ENCODE assay signal across 8 mouse cellular contexts in the genomic region with DNA sequence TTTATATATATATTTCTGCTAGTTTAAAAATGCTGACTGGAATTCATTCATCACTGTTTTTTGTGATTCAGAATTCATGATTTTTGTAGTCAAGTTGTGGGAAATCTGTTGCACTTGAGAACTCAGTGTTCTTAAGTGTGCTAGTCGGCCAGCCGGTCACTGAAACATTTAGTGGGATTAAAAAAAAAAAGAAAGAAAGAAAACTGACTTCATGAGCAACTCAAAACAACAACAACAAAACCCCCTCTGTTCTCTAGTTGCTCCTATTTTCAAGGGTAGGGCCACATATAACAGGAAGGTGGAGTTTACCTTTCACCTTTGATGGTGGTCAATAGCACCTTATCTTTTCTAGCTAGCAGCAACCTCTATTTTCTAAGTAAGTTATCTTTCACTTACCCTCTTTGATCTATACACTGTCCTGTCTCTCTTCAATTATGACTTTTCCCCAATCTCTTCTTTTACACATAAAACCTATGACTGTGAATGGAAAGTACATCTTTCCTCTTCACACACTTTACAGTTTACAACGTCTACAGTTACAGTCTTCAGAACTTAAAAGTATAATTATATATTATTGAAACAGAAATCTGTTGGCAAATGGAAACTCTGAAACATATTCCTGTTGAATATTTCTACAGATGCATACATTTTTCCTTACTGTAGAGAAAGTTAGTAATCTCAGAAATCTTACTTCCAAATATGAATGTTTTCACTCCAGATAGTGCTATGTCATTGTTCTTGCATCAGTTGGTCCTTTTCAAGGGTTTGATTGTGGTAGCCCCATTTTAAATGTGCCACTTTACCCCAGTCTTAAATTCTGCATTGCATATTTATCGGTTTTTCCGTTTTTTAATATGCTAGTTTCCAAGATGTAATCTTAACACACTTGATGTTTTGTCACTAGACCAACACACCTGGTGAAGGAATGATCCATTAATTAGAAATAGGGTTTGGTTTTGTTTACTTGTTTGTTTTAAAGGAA. TPM values are rescaled to one million over a fixed set of nuclear protein-coding genes. Genes with fewer than 3 reads are reported as not detected.
A peak's percentile ranks its signal among the peaks of the same experiment; 100 is the strongest.
DNase-seq lines count a peak whose midpoint lies in the region; ATAC-seq and TF ChIP-seq lines count a peak whose summit lies in the region.

No protein-coding gene starts in this region.

- no peak for TF ChIP-seq POLR2A in lung, adult 2 months (IDR thresholded peaks at IDR 0.05; ENCODE audit: borderline replicate concordance, extremely low read depth, low read depth, low read length)

- peak overlapping the region; percentile 98 for H3K4me3 ChIP-seq in lung, postnatal 0 days (ENCODE audit: low read depth, low read length)
- H3K4me3 ChIP-seq in lung, adult 2 months (replicated peaks; ENCODE audit: extremely low read depth, low read depth, low read length): no peak overlapping the region
- H3K4me3 ChIP-seq in embryonic facial prominence, embryonic 15.5 days (replicated peaks): peak overlapping the region; percentile 96
- peak overlapping the region; percentile 24 for H3K4me3 ChIP-seq in limb, embryonic 11.5 days (ENCODE audit: low read depth, low read length)
- peak overlapping the region; percentile 38 for H3K4me3 ChIP-seq in neural tube, embryonic 15.5 days (replicated peaks)

- ATAC-seq in lung, postnatal 0 days: no peak
- ATAC-seq in embryonic facial prominence, embryonic 15.5 days (ENCODE audit: insufficient number of reproducible peaks, low FRiP score, low TSS enrichment, low read depth): no peak
- ATAC-seq in limb, embryonic 11.5 days (ENCODE audit: insufficient number of reproducible peaks, low FRiP score, low TSS enrichment, low read depth): no peak
- no peak for ATAC-seq in neural tube, embryonic 15.5 days (ENCODE audit: low FRiP score)

- H3K27ac ChIP-seq in lung, postnatal 0 days (ENCODE audit: low read length): no peak overlapping the region
- H3K27ac ChIP-seq in embryonic facial prominence, embryonic 15.5 days (replicated peaks): no peak overlapping the region
- no peak overlapping the region for H3K27ac ChIP-seq in limb, embryonic 11.5 days (replicated peaks; ENCODE audit: low read depth, low read length)
- H3K27ac ChIP-seq in neural tube, embryonic 15.5 days (replicated peaks): no peak overlapping the region

- no peaks in the 10 kb centered on the region for H3K27me3 ChIP-seq in lung, postnatal 0 days (replicated peaks; ENCODE audit: insufficient read depth, low read length)
- no peaks in the 10 kb centered on the region for H3K27me3 ChIP-seq in embryonic facial prominence, embryonic 15.5 days
- H3K27me3 ChIP-seq in limb, embryonic 11.5 days (ENCODE audit: control insufficient read depth, insufficient read depth, low read length): no peaks in the 10 kb centered on the region
- no peaks in the 10 kb centered on the region for H3K27me3 ChIP-seq in neural tube, embryonic 15.5 days (replicated peaks)

- no peak for DNase-seq in lung, postnatal 0 days (ENCODE audit: low spot score)
- no peak for DNase-seq in lung, adult 2 months
- no peak for DNase-seq in limb, embryonic 11.5 days (ENCODE audit: low spot score)
- no peak for DNase-seq in urinary bladder, postnatal 10 days (ENCODE audit: low spot score)
- no peak for DNase-seq in left cerebral cortex, adult 11 months (ENCODE audit: low spot score)
- DNase-seq in B cell, adult 2 months: no peak

- TF ChIP-seq CTCF in lung, postnatal 0 days (IDR thresholded peaks at IDR 0.05): no peak
- TF ChIP-seq CTCF in lung, adult 2 months (IDR thresholded peaks at IDR 0.05; ENCODE audit: insufficient read depth, low read length): no peak

- 21% methylated on average over 5 of the region's 5 CpGs for WGBS in lung, postnatal 0 days
- WGBS in lung, adult 2 months: 19% methylated on average over 5 of the region's 5 CpGs
- WGBS in embryonic facial prominence, embryonic 15.5 days: 25% methylated on average over 5 of the region's 5 CpGs
- 45% methylated on average over 5 of the region's 5 CpGs for WGBS in limb, embryonic 11.5 days
- 36% methylated on average over 5 of the region's 5 CpGs for WGBS in neural tube, embryonic 15.5 days

- H3K36me3 ChIP-seq in lung, postnatal 0 days (ENCODE audit: insufficient read depth, low read length): no peaks in the 10 kb centered on the region
- no peaks in the 10 kb centered on the region for H3K36me3 ChIP-seq in embryonic facial prominence, embryonic 15.5 days
- H3K36me3 ChIP-seq in limb, embryonic 11.5 days (ENCODE audit: control insufficient read depth, insufficient read depth, low read length): no peaks in the 10 kb centered on the region; the same call in 1 of the 2 replicates
- no peaks in the 10 kb centered on the region for H3K36me3 ChIP-seq in neural tube, embryonic 15.5 days

- 0 out of 2 replicates have a peak overlapping the region, but pooled peaks have one; percentile 3 for H3K9ac ChIP-seq in lung, postnatal 0 days (replicated peaks; ENCODE audit: low read depth)
- H3K9ac ChIP-seq in embryonic facial prominence, embryonic 15.5 days: no peak overlapping the region
- H3K9ac ChIP-seq in limb, embryonic 11.5 days (ENCODE audit: low read length): no peak overlapping the region
- no peak overlapping the region for H3K9ac ChIP-seq in neural tube, embryonic 15.5 days (replicated peaks)

- H3K9me3 ChIP-seq in lung, postnatal 0 days (ENCODE audit: low read length): no peaks in the 10 kb centered on the region
- H3K9me3 ChIP-seq in embryonic facial prominence, embryonic 15.5 days (replicated peaks): no peaks in the 10 kb centered on the region
- no peaks in the 10 kb centered on the region for H3K9me3 ChIP-seq in limb, embryonic 11.5 days (ENCODE audit: control insufficient read depth, low read length)
- H3K9me3 ChIP-seq in neural tube, embryonic 15.5 days (replicated peaks): no peaks in the 10 kb centered on the region

- H3K4me2 ChIP-seq in lung, postnatal 0 days (replicated peaks; ENCODE audit: low read depth, low read length): peak overlapping the region; percentile 98
- peak overlapping the region; percentile 91 for H3K4me2 ChIP-seq in embryonic facial prominence, embryonic 15.5 days (replicated peaks)
- peak overlapping the region; percentile 98 for H3K4me2 ChIP-seq in limb, embryonic 11.5 days (ENCODE audit: low read depth, severe bottlenecking)
- peak overlapping the region; percentile 84 for H3K4me2 ChIP-seq in neural tube, embryonic 15.5 days

- no peaks in the 10 kb centered on the region for H3K4me1 ChIP-seq in lung, postnatal 0 days (ENCODE audit: insufficient read depth, low read depth, low read length)
- peaks cover 5% of the 10 kb centered on the region for H3K4me1 ChIP-seq in lung, adult 2 months (ENCODE audit: control insufficient read depth, insufficient read depth, low read length)
- H3K4me1 ChIP-seq in embryonic facial prominence, embryonic 15.5 days: 0 out of 2 replicates have a peak, but pooled peaks cover 8% of the 10 kb centered on the region
- H3K4me1 ChIP-seq in limb, embryonic 11.5 days (ENCODE audit: control insufficient read depth, insufficient read depth, low read length): no peaks in the 10 kb centered on the region
- H3K4me1 ChIP-seq in neural tube, embryonic 15.5 days: peaks cover 22% of the 10 kb centered on the region

- TF ChIP-seq EP300 in lung, postnatal 0 days (IDR thresholded peaks at IDR 0.05): no peak

RNA-seq across cellular contexts. Expression of a gene that starts 4.5 kb away (rescaled TPM):
- polyA plus RNA-seq in lung, postnatal 0 days (2015; fragmentation: Nextera tagmentation; extraction: Ambion mirVana): 8.9 and 10.5 TPM in 2 replicates
- polyA plus RNA-seq in lung, adult 2 months (2012; rRNA removed): 15.5 and 24.3 TPM in 2 replicates
- 11.1 and 12.7 TPM in 2 replicates for polyA plus RNA-seq in embryonic facial prominence, embryonic 15.5 days (2015; fragmentation: Nextera tagmentation; extraction: Ambion mirVana)
- 12.0 and 14.3 TPM in 2 replicates for polyA plus RNA-seq in limb, embryonic 11.5 days (2014; fragmentation: Nextera tagmentation; extraction: Ambion mirVana)
- 7.7 and 8.6 TPM in 2 replicates for polyA plus RNA-seq in neural tube, embryonic 15.5 days (2015; fragmentation: Nextera tagmentation; extraction: Ambion mirVana)
